Mouse (Mus musculus) liver, adult 2 months (tissue): ENCODE results near the gene Amigo3. TPM values are rescaled to one million over a fixed set of nuclear protein-coding genes. Genes with fewer than 3 reads are reported as not detected.

Experiments
- DNase-seq: peaks from one replicate; pipeline ENCODE4 v3.0.0-alpha.2; 2011; ENCODE audit warnings: low read depth, low spot score; ENCODE audit errors: extremely low read depth
- H3K27ac ChIP-seq: fragments of 200-500 bp; replicated peaks from 2 replicates; pipeline ENCODE4 v1.5.1; 2012; ENCODE audit warnings: low read depth, mild to moderate bottlenecking, control low read depth, inconsistent platforms, low read length; ENCODE audit not compliant: insufficient read depth
- H3K27me3 ChIP-seq: fragments of 200-500 bp; 2 replicates; pipeline ENCODE4 v1.6.1; 2012; ENCODE audit warnings: mild to moderate bottlenecking, moderate library complexity, low read length, inconsistent platforms; ENCODE audit not compliant: control insufficient read depth, insufficient read depth
- H3K36me3 ChIP-seq: fragments of 200-500 bp; 2 replicates; pipeline ENCODE4 v1.6.1; 2012; ENCODE audit warnings: low read length, inconsistent platforms; ENCODE audit not compliant: control insufficient read depth, insufficient read depth
- H3K4me1 ChIP-seq: fragments of 200-500 bp; 2 replicates; pipeline ENCODE4 v1.6.1; 2011; ENCODE audit warnings: low read length; ENCODE audit not compliant: control insufficient read depth, insufficient read depth
- H3K4me3 ChIP-seq: fragments of 200-500 bp; 2 replicates; pipeline ENCODE4 v1.5.1; 2011; ENCODE audit warnings: low read depth, mild to moderate bottlenecking, control low read depth, low read length, moderate library complexity; ENCODE audit not compliant: insufficient read depth
- H3K79me2 ChIP-seq: fragments of 200-500 bp; 2 replicates; pipeline ENCODE4 v1.6.1; 2012; ENCODE audit warnings: inconsistent platforms, mild to moderate bottlenecking, low read length, moderate library complexity; ENCODE audit not compliant: control insufficient read depth, insufficient read depth
- H3K9ac ChIP-seq: fragments of 200-500 bp; 2 replicates; pipeline ENCODE4 v1.6.1; 2012; ENCODE audit warnings: low read depth, mild to moderate bottlenecking, control low read depth, inconsistent platforms, low read length
- CTCF ChIP-seq: fragments of 200-500 bp; IDR thresholded peaks from 2 replicates; pipeline ENCODE4 v1.5.1; 2011; ENCODE audit warnings: low read depth, low read length, control low read depth
- POLR2A ChIP-seq: fragments of 200-500 bp; IDR thresholded peaks from 2 replicates; pipeline ENCODE4 v1.6.1; 2011; ENCODE audit warnings: low read length, control low read depth; ENCODE audit not compliant: insufficient read depth; ENCODE audit errors: extremely low read depth
- WGBS: fragments of 180-500 bp; shearing (Covaris S2); methylation state at CpG from one replicate; pipeline ENCODE4 v1.1.7; 2018; 5-methylcytosine and 5-hydroxymethylcytosine counted together
- polyA plus RNA-seq: library from polyadenylated mRNA; depleted of rRNA; stranded (reverse); fragments of >200 nt; gene quantifications from 2 replicates; pipeline ENCODE4 v1.2.3, GENCODE M21; 2012
- total RNA-seq: library from RNA; depleted of rRNA; stranded (reverse); fragments of >200 nt; gene quantifications from 2 replicates; pipeline ENCODE4 v1.2.3, GENCODE M21; 2014

Gene Amigo3
- total and polyA plus RNA-seq, 2 experiments: 0.37 to 2.8 TPM

DNA sequence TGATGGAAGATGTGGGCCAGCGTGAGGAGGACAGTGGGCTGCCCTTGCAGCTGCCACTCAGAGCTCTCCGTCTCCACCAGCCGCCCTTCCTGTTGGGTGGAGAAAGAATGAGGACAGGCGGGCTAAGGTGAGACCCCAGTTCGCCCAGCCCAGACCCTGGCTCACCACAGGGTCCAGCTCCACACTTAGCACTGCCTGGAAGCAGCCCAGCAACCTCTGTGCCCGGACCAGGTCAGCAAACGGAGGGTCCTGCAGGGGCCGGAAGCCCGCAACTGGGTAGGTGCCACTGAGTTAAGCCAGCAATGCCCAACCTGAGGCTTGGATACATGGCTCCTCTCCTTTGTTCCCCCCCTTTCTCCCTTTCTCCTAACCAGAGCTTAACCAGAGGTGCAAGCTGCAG is 16.0 kb downstream of the Amigo3 start:
- WGBS: 95% methylated on average over 9 of the region's 9 CpGs
- DNase-seq: no peak
- no peaks in the 10 kb centered on the region for H3K27me3 ChIP-seq
- peaks cover 17% of the 10 kb centered on the region for H3K4me1 ChIP-seq
- no peaks in the 10 kb centered on the region for H3K79me2 ChIP-seq
- no peak overlapping the region for H3K9ac ChIP-seq
- TF ChIP-seq POLR2A: no peak
- no peak for TF ChIP-seq CTCF
- H3K27ac ChIP-seq: no peak overlapping the region
- no peak overlapping the region for H3K4me3 ChIP-seq
- H3K36me3 ChIP-seq: peaks cover 17% of the 10 kb centered on the region; the same call in 1 of the 2 replicates

DNA sequence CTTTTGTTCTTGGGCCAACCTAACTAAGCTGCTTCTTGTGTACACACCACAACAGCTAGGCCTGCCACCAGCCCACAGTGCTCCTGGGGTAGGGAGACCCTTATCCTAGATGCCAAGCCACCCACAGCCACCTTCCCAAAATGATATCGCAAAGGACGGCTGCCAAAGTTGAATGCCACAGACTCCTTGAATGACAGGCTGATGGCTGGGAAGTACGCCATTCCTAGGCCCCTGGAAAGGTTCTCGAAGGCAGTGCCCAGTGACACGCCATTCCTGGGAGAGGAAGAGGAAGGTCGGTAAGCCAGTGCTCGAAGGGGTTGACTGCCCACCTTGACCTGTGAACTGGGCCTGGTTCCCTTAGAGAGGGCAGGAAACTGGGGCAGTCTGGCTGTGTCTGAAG is 16.6 kb downstream of the Amigo3 start:
- Histone ChIP-seq H3K4me1 (peaks cover 17% of the 10 kb centered on the region), H3K79me2 (no peaks in the 10 kb centered on the region), H3K4me3 (no peak overlapping the region), H3K9ac (no peak overlapping the region), H3K27me3 (no peaks in the 10 kb centered on the region), H3K36me3 (peaks cover 17% of the 10 kb centered on the region; the same call in 1 of the 2 replicates), H3K27ac (no peak overlapping the region)
- TF ChIP-seq POLR2A: no peak
- DNase-seq: no peak
- 86% methylated on average over 7 of the region's 7 CpGs for WGBS

DNA sequence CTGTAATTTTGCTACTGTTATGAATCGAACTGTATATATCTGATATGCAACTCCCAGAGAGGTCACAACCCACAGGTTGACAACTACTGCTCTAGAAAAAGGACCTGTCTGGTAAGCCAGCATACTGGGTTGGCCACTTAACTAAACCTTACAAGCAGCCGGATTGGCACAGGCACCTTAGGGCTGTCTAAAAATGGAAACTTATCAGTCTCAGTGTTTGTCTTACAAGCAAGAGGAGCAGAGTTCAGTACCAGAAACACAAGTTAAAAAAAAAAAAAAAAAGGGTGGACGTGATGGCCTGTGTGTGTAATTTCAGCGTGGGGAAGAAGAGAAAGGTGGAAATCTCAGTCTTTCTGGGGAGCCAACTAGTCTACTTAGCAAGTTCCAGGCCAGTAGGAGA is 18.8 kb downstream of the Amigo3 start:
- no peaks in the 10 kb centered on the region for H3K27me3 ChIP-seq
- H3K4me3 ChIP-seq: no peak overlapping the region
- TF ChIP-seq CTCF: no peak
- H3K79me2 ChIP-seq: no peaks in the 10 kb centered on the region
- peaks cover 17% of the 10 kb centered on the region for H3K4me1 ChIP-seq
- H3K36me3 ChIP-seq: peaks cover 10% of the 10 kb centered on the region; the same call in 1 of the 2 replicates
- WGBS: 31% methylated on average over 4 of the region's 4 CpGs
- DNase-seq: peak; percentile 91
- H3K27ac ChIP-seq: peak overlapping the region; percentile 73
- H3K9ac ChIP-seq: no peak overlapping the region; the same call in 1 of the 2 replicates

DNA sequence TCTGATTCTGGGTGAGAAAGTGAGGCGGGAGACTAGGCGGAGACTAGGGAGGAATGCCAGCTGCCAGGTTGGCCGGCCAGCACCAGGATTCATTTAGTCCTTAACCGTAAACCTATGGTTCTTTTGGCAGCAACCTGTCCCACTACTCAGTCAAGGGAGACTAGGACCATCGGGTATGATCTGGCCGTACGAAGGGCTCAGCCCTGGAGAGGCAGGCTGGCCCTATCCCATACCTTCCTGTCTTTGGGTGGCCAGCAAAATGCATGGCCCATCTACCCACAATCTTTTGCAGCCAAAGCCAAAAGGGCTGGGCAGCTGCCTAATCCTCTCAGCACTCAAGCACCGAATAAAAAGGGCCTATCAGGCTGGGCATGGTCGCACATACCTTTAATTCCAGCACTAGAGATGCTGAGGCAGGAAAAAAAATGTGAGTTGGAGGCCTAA is 19.5 kb downstream of the Amigo3 start:
- TF ChIP-seq CTCF (no peak), POLR2A (no peak)
- H3K36me3 ChIP-seq: peaks cover 10% of the 10 kb centered on the region; the same call in 1 of the 2 replicates
- no peaks in the 10 kb centered on the region for H3K79me2 ChIP-seq
- peak; percentile 50 for DNase-seq
- 56% methylated on average over 9 of the region's 9 CpGs for WGBS
- no peak overlapping the region for H3K4me3 ChIP-seq
- H3K27ac ChIP-seq: peak overlapping the region; percentile 73
- no peaks in the 10 kb centered on the region for H3K27me3 ChIP-seq
- peaks cover 17% of the 10 kb centered on the region for H3K4me1 ChIP-seq
- peak overlapping the region; percentile 15; the same call in 1 of the 2 replicates for H3K9ac ChIP-seq

DNA sequence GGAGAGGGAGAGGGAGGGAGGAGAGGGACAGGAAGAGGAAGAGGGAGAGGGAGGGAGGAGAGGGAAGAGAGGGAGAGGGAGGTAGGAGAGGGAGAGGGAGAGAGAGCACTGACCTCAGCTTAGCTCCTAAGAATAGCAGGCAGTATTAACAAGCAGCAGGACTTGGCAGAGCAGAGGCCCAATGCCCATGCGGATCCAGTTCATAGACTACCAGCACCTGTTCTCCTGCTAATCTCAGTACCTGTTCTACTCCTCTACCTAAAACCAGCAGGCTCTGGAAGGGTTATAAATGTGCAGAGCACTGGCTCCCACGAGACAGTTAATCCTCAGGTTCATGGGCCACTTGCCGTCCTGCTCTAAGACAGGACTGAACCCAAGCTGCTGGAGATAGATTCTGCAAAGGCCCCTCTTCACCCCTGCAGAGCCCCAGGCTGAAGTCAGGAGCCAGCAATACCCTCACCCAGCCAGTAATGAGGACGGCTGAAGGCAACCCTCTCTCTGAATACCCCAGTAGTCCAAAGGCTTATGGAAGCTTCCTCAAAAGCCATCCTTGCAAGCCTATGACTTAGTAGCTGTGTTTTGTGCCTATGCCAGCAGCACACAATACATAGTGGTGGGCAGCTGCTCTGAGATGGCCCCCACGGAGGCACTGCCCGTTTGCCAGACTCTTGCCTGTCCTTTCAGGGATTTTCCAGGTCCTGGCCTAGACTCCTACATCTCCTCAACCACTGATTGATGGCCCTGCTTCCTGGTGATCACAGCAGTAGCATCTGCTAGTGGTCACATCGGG is 20.4 kb downstream of the Amigo3 start:
- H3K4me3 ChIP-seq: no peak overlapping the region
- peaks cover 20% of the 10 kb centered on the region for H3K4me1 ChIP-seq
- H3K27ac ChIP-seq: no peak overlapping the region; the same call in 1 of the 2 replicates
- peak; percentile 54 for DNase-seq
- TF ChIP-seq POLR2A (no peak), CTCF (no peak)
- peaks cover 10% of the 10 kb centered on the region; the same call in 1 of the 2 replicates for H3K36me3 ChIP-seq
- H3K9ac ChIP-seq: peak overlapping the region; percentile 32
- H3K79me2 ChIP-seq: peaks cover 3% of the 10 kb centered on the region; the same call in 1 of the 2 replicates
- no peaks in the 10 kb centered on the region for H3K27me3 ChIP-seq
- WGBS: 71% methylated on average over 7 of the region's 7 CpGs

DNA sequence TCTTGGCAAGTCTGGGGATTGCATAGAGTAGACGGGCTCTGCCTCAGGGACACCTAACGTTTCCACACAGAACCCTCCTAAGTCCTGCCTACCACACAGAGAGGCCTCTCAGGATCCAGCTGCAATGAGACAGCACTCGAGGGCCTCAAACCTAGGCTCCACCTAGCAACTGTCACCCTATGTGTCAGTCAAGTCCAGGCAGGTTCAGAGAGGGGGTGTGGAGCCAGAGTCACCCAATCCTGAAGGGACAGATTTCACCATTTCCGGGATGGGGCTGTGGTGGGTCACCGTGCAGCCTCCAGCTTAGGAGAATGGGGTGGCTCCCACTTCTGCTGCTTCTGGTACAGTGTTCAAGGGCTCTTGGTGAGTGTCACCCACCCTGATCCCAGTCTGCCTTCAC is 27.2 kb downstream of the Amigo3 start, which contains the start of gene Mst1:
Gene Mst1 (plus strand): TSS at position 269 of the 400 bp plus-strand sequence.
- Histone ChIP-seq H3K4me1 (peaks cover 28% of the 10 kb centered on the region), H3K9ac (peak within 1 kb of the TSS; percentile 73), H3K27ac (peak within 1 kb of the TSS; percentile 93), H3K4me3 (peak within 1 kb of the TSS; percentile 82), H3K36me3 (peaks cover 3% of the 10 kb centered on the region; the same call in 1 of the 2 replicates), H3K79me2 (peaks cover 18% of the 10 kb centered on the region; the same call in 1 of the 2 replicates), H3K27me3 (no peaks in the 10 kb centered on the region)
- 21% methylated on average over 5 of the region's 5 CpGs for WGBS
- peak; percentile 84; the same call in 1 of the 2 replicates for TF ChIP-seq POLR2A
- no peak for TF ChIP-seq CTCF
- DNase-seq: peak; percentile 98
